Mouse (Mus musculus): ENCODE measurements at regions not wholly inside any gene's neighbourhood (a gene's known extent, or its start where the extent isn't known, plus 50 kb on each side); places are given as distances from the start of the nearest gene placed in this dataset.
"Not testable (repeated sequence)": the region's sequence is repeated elsewhere in the genome, so short reads cannot be mapped to it uniquely, and the experiment has no call there.

GRCm38 (mm10) chr15:5892034-5892433 is 407.6 kb upstream of the Dab2 start:
- no peak for ATAC-seq (replicated peaks in 1 of 2; ENCODE audit: insufficient read depth in 1 of 2, low FRiP score in 2 of 2, low TSS enrichment in 1 of 2, low read depth in 1 of 2, poor library complexity in 2 of 2, severe bottlenecking in 2 of 2)

GRCm38 (mm10) chr15:5895688-5896470 is 403.7 kb upstream of the Dab2 start:
- not testable (repeated sequence) for ATAC-seq (replicated peaks in 1 of 2; ENCODE audit: insufficient read depth in 1 of 2, low FRiP score in 2 of 2, low TSS enrichment in 1 of 2, low read depth in 1 of 2, poor library complexity in 2 of 2, severe bottlenecking in 2 of 2)

- no peak for ATAC-seq (replicated peaks in 1 of 2; ENCODE audit: insufficient read depth in 1 of 2, low FRiP score in 2 of 2, low TSS enrichment in 1 of 2, low read depth in 1 of 2, poor library complexity in 2 of 2, severe bottlenecking in 2 of 2)
Measured at GRCm38 (mm10) chr15:5915261-5915660, 384.3 kb upstream of the Dab2 start.

- no peak for ATAC-seq (replicated peaks in 1 of 2; ENCODE audit: insufficient read depth in 1 of 2, low FRiP score in 2 of 2, low TSS enrichment in 1 of 2, low read depth in 1 of 2, poor library complexity in 2 of 2, severe bottlenecking in 2 of 2)
Measured at GRCm38 (mm10) chr15:5920058-5920457, 379.5 kb upstream of the Dab2 start.

DNA sequence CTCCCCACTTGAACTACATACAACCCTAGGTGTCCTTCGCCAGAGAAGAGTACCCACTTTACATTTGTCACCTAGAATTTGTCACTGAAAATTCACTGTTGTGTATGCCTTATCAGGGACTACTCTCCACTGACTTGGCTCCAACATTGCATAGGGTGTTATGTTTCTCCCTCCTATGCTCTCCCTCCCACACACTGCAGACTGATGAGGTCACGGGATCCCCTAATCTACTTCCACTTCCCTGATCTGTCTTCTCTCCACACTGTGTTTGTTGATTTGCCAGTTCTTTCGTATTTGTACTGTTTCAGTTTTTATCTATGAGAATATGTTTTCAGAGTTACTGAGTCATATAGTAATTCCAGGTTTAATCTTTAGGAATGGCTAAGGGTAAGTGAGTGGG is 371.8 kb upstream of the Dab2 start:
- no peak for ATAC-seq (replicated peaks in 1 of 2; ENCODE audit: insufficient read depth in 1 of 2, low FRiP score in 2 of 2, low TSS enrichment in 1 of 2, low read depth in 1 of 2, poor library complexity in 2 of 2, severe bottlenecking in 2 of 2)

- no peak for ATAC-seq (replicated peaks in 1 of 2; ENCODE audit: insufficient read depth in 1 of 2, low FRiP score in 2 of 2, low TSS enrichment in 1 of 2, low read depth in 1 of 2, poor library complexity in 2 of 2, severe bottlenecking in 2 of 2)
Measured at GRCm38 (mm10) chr15:5933586-5933985, 366.0 kb upstream of the Dab2 start.

- no peak for ATAC-seq (replicated peaks in 1 of 2; ENCODE audit: insufficient read depth in 1 of 2, low FRiP score in 2 of 2, low TSS enrichment in 1 of 2, low read depth in 1 of 2, poor library complexity in 2 of 2, severe bottlenecking in 2 of 2)
Measured at GRCm38 (mm10) chr15:5940945-5941344, 358.6 kb upstream of the Dab2 start.

DNA sequence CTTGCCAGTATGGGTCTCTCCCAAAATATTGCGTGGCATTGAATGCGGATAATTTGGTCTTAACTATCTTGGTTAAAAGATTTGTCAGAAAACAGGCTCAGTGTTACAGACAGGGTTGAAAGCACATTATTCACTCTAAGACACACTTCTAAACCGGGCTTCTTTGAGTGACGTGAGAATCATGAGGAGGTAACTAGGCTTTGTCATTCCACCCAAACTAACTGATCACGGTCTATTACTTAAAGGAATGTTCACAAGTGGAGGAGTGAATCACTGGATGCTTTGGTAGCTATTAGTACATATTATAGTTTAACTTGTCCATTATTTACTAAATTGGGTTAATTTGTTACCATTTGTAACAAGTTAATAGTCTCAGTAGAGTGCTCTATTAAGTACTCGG is 352.9 kb upstream of the Dab2 start:
- ATAC-seq (replicated peaks in 1 of 2; ENCODE audit: insufficient read depth in 1 of 2, low FRiP score in 2 of 2, low TSS enrichment in 1 of 2, low read depth in 1 of 2, poor library complexity in 2 of 2, severe bottlenecking in 2 of 2): no peak

DNA sequence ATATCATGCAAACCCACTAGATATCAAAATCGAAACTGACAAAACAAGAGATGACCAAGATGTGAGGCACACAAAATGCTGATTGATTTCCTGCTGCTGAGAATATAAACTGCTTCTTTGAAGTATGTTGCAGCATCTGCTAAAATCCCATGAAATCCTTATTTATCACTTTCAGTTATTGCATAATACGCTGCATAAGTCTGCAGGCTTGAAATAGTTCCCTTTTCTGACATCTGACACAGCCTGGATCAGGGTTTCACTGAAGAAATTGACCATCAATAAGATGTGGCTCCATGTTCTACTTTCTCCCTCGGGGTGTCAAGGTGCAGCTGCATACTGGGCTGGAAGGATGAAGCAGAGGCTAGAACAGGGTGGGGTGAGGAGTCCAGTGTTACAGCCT is 348.7 kb upstream of the Dab2 start:
- peak; percentile 12 to 21; a peak in 1 of 4 replicates for ATAC-seq (replicated peaks in 1 of 2; ENCODE audit: insufficient read depth in 1 of 2, low FRiP score in 2 of 2, low TSS enrichment in 1 of 2, low read depth in 1 of 2, poor library complexity in 2 of 2, severe bottlenecking in 2 of 2)

- ATAC-seq (replicated peaks in 1 of 2; ENCODE audit: insufficient read depth in 1 of 2, low FRiP score in 2 of 2, low TSS enrichment in 1 of 2, low read depth in 1 of 2, poor library complexity in 2 of 2, severe bottlenecking in 2 of 2): not testable (repeated sequence)
Measured at GRCm38 (mm10) chr15:5951661-5952060, 347.9 kb upstream of the Dab2 start.

- ATAC-seq (replicated peaks in 1 of 2; ENCODE audit: insufficient read depth in 1 of 2, low FRiP score in 2 of 2, low TSS enrichment in 1 of 2, low read depth in 1 of 2, poor library complexity in 2 of 2, severe bottlenecking in 2 of 2): peak; percentile 45 to 65; a peak in 3 of 4 replicates
Measured at GRCm38 (mm10) chr15:5953106-5953505, 346.5 kb upstream of the Dab2 start.

DNA sequence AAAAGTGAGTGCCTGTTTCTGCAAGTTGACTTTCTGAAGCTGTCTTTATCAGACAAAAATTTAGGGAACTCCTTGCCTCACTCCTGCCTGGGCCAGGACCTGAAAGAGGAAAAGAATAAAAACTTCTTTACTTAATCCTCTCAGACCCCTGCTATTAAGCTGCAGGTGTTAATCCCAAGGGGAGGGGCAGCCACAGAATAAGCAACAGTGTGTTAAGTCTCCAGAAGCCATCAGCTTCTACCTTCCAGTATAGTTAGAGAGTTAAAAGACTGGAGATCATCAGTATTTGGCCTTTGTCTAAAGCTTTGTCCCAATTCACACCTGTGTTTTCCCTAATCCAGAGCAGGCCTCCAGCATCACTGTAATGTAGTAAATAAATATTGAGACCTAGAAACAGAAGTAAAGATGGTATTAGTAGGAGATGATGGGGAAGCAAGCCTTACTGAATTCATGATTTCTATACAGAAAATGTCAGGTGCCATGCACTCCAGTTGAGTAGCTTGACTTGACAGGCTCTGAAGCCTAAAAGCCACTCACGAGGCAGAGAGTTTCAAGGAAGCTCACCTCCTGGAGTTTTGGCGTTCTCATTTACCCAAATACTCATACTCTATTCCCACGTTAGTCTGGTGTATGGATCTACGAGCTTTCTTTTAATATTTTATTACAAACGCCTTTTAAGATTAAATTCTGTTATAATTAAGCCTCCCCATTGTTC is 308.1 kb upstream of the Dab2 start:
- no peak for ATAC-seq (replicated peaks in 1 of 2; ENCODE audit: insufficient read depth in 1 of 2, low FRiP score in 2 of 2, low TSS enrichment in 1 of 2, low read depth in 1 of 2, poor library complexity in 2 of 2, severe bottlenecking in 2 of 2)

GRCm38 (mm10) chr15:5992146-5992545 is 307.4 kb upstream of the Dab2 start:
- not testable (repeated sequence) for ATAC-seq (replicated peaks in 1 of 2; ENCODE audit: insufficient read depth in 1 of 2, low FRiP score in 2 of 2, low TSS enrichment in 1 of 2, low read depth in 1 of 2, poor library complexity in 2 of 2, severe bottlenecking in 2 of 2)

GRCm38 (mm10) chr15:6000816-6001215 is 298.8 kb upstream of the Dab2 start:
- ATAC-seq (replicated peaks in 1 of 2; ENCODE audit: insufficient read depth in 1 of 2, low FRiP score in 2 of 2, low TSS enrichment in 1 of 2, low read depth in 1 of 2, poor library complexity in 2 of 2, severe bottlenecking in 2 of 2): no peak

- ATAC-seq (replicated peaks in 1 of 2; ENCODE audit: insufficient read depth in 1 of 2, low FRiP score in 2 of 2, low TSS enrichment in 1 of 2, low read depth in 1 of 2, poor library complexity in 2 of 2, severe bottlenecking in 2 of 2): no peak
Measured at GRCm38 (mm10) chr15:6001394-6001793, 298.2 kb upstream of the Dab2 start.

- ATAC-seq (replicated peaks in 1 of 2; ENCODE audit: insufficient read depth in 1 of 2, low FRiP score in 2 of 2, low TSS enrichment in 1 of 2, low read depth in 1 of 2, poor library complexity in 2 of 2, severe bottlenecking in 2 of 2): no peak
Measured at GRCm38 (mm10) chr15:6014982-6015381, 284.6 kb upstream of the Dab2 start.

GRCm38 (mm10) chr15:6016637-6017049 is 282.9 kb upstream of the Dab2 start:
- no peak for ATAC-seq (replicated peaks in 1 of 2; ENCODE audit: insufficient read depth in 1 of 2, low FRiP score in 2 of 2, low TSS enrichment in 1 of 2, low read depth in 1 of 2, poor library complexity in 2 of 2, severe bottlenecking in 2 of 2)

- no peak for ATAC-seq (replicated peaks in 1 of 2; ENCODE audit: insufficient read depth in 1 of 2, low FRiP score in 2 of 2, low TSS enrichment in 1 of 2, low read depth in 1 of 2, poor library complexity in 2 of 2, severe bottlenecking in 2 of 2)
Measured at GRCm38 (mm10) chr15:6025543-6025942, 274.0 kb upstream of the Dab2 start.

- no peak for ATAC-seq (replicated peaks in 1 of 2; ENCODE audit: insufficient read depth in 1 of 2, low FRiP score in 2 of 2, low TSS enrichment in 1 of 2, low read depth in 1 of 2, poor library complexity in 2 of 2, severe bottlenecking in 2 of 2)
Measured at GRCm38 (mm10) chr15:6029214-6029613, 270.4 kb upstream of the Dab2 start.

Data from hematopoietic stem cell, adult 5-6 weeks (primary cell).